In the genomic region with DNA sequence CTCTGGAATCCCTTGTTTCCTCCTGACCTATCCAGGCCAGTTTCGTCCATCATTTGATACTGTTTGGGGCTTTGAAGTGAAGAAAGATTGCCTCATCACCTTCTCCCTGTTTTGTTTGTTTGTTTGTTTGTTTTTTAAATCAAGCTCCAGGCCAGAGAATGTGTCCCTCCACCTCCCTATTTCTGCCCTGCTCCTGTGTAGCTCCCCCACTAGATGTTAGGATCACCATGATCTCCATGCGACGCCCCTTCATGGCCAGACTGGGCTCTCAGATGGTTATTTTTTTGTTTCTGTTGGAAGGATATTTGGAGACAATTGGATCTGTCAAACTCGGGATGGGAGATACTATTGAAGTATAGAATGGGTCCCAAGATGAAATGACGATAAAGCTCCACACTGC, we compare ENCODE assay signal across 7 mouse cellular contexts. TPM values are rescaled to one million over a fixed set of nuclear protein-coding genes. Genes with fewer than 3 reads are reported as not detected.
DNase-seq lines count a peak whose midpoint lies in the region; ATAC-seq and TF ChIP-seq lines count a peak whose summit lies in the region.

A gene (plus strand): TSS at position 301 of the 400 bp plus-strand sequence.

- peak within 1 kb of the TSS; percentile 61 for H3K4me3 ChIP-seq in neural tube, embryonic 11.5 days (ENCODE audit: low read depth, low read length)
- peak within 1 kb of the TSS; percentile 90 for H3K4me3 ChIP-seq in embryonic fibroblast, embryonic 13.5 days (ENCODE audit: insufficient read depth, low read length)
- peak within 1 kb of the TSS; percentile 66 for H3K4me3 ChIP-seq in hindbrain, embryonic 15.5 days
- H3K4me3 ChIP-seq in midbrain, embryonic 15.5 days = peak within 1 kb of the TSS; percentile 67

- 83% methylated on average over 5 of the region's 5 CpGs for WGBS in neural tube, embryonic 11.5 days
- 90% methylated on average over 5 of the region's 5 CpGs for WGBS in hindbrain, embryonic 15.5 days
- 84% methylated on average over 5 of the region's 5 CpGs for WGBS in midbrain, embryonic 15.5 days

- DNase-seq in neural tube, embryonic 11.5 days (ENCODE audit: low spot score) = no peak
- no peak for DNase-seq in neural tube, embryonic 10.5 days (ENCODE audit: extremely low spot score, low spot score)
- no peak for DNase-seq in c-Kit-positive CD71-positive TER-119-positive erythroid progenitor cells, embryonic 14.5 days (ENCODE audit: low spot score)
- no peak for DNase-seq in MN1 (ENCODE audit: low spot score)

- peak within 1 kb of the TSS; percentile 99 for H3K4me2 ChIP-seq in neural tube, embryonic 11.5 days (ENCODE audit: low read depth)
- H3K4me2 ChIP-seq in hindbrain, embryonic 15.5 days = peak within 1 kb of the TSS; percentile 91
- peak within 1 kb of the TSS; percentile 99 for H3K4me2 ChIP-seq in midbrain, embryonic 15.5 days

- TF ChIP-seq POLR2A in embryonic fibroblast, embryonic 13.5 days (IDR thresholded peaks at IDR 0.05; ENCODE audit: low read depth, low read length) = no peak

- no peak within 1 kb of the TSS for H3K27ac ChIP-seq in neural tube, embryonic 11.5 days (ENCODE audit: low read depth, low read length)
- peak within 1 kb of the TSS; percentile 68 for H3K27ac ChIP-seq in embryonic fibroblast, embryonic 13.5 days (ENCODE audit: insufficient read depth, low read length)
- peak within 1 kb of the TSS; percentile 64 for H3K27ac ChIP-seq in hindbrain, embryonic 15.5 days (replicated peaks)
- peak within 1 kb of the TSS; percentile 35; the same call in 1 of the 2 replicates for H3K27ac ChIP-seq in midbrain, embryonic 15.5 days

- peaks cover 17% of the 10 kb centered on the region for H3K27me3 ChIP-seq in neural tube, embryonic 11.5 days (ENCODE audit: control insufficient read depth, insufficient read depth, low read length)
- peaks cover 11% of the 10 kb centered on the region for H3K27me3 ChIP-seq in hindbrain, embryonic 15.5 days
- peaks cover 19% of the 10 kb centered on the region for H3K27me3 ChIP-seq in midbrain, embryonic 15.5 days (replicated peaks)

- H3K9me3 ChIP-seq in neural tube, embryonic 11.5 days (ENCODE audit: control insufficient read depth, low read length) = no peaks in the 10 kb centered on the region
- no peaks in the 10 kb centered on the region for H3K9me3 ChIP-seq in hindbrain, embryonic 15.5 days
- H3K9me3 ChIP-seq in midbrain, embryonic 15.5 days = no peaks in the 10 kb centered on the region

- no peaks in the 10 kb centered on the region for H3K36me3 ChIP-seq in neural tube, embryonic 11.5 days (ENCODE audit: control insufficient read depth, insufficient read depth, low read length)
- H3K36me3 ChIP-seq in hindbrain, embryonic 15.5 days = no peaks in the 10 kb centered on the region
- no peaks in the 10 kb centered on the region for H3K36me3 ChIP-seq in midbrain, embryonic 15.5 days (replicated peaks)

- no peaks in the 10 kb centered on the region for H3K4me1 ChIP-seq in neural tube, embryonic 11.5 days (ENCODE audit: control insufficient read depth, insufficient read depth, low read length)
- H3K4me1 ChIP-seq in embryonic fibroblast, embryonic 13.5 days (ENCODE audit: control insufficient read depth, insufficient read depth, low read length) = peaks cover 20% of the 10 kb centered on the region
- peaks cover 20% of the 10 kb centered on the region for H3K4me1 ChIP-seq in hindbrain, embryonic 15.5 days (replicated peaks)
- peaks cover 21% of the 10 kb centered on the region for H3K4me1 ChIP-seq in midbrain, embryonic 15.5 days

- no peak for TF ChIP-seq CTCF in embryonic fibroblast, embryonic 13.5 days (IDR thresholded peaks at IDR 0.05; ENCODE audit: borderline replicate concordance, insufficient read depth, low read length)

- peak within 1 kb of the TSS; percentile 43 for H3K9ac ChIP-seq in neural tube, embryonic 11.5 days (ENCODE audit: low read length)
- H3K9ac ChIP-seq in hindbrain, embryonic 15.5 days = peak within 1 kb of the TSS; percentile 65
- H3K9ac ChIP-seq in midbrain, embryonic 15.5 days = peak within 1 kb of the TSS; percentile 72

- ATAC-seq in neural tube, embryonic 11.5 days (ENCODE audit: insufficient read depth, low FRiP score, low TSS enrichment) = no peak
- ATAC-seq in hindbrain, embryonic 15.5 days (ENCODE audit: low FRiP score, low read depth) = no peak
- ATAC-seq in midbrain, embryonic 15.5 days (replicated peaks) = no peak

RNA-seq across cellular contexts. Expression of the gene that starts here (rescaled TPM):
- 16.4 and 18.9 TPM in 2 replicates for polyA plus RNA-seq in neural tube, embryonic 11.5 days (2014; fragmentation: Nextera tagmentation; extraction: Ambion mirVana)
- 26.3 and 29.4 TPM in 2 replicates for polyA plus RNA-seq in embryonic fibroblast, embryonic 13.5 days (2011; ENCODE audit: insufficient read length, low read depth, missing spikeins)
- polyA plus RNA-seq in hindbrain, embryonic 15.5 days (2015; fragmentation: Nextera tagmentation; extraction: Ambion mirVana) = 20.3 and 23.0 TPM in 2 replicates
- 14.1 and 16.7 TPM in 2 replicates for polyA plus RNA-seq in midbrain, embryonic 15.5 days (2015; fragmentation: Nextera tagmentation; extraction: Ambion mirVana)
